Comparison of ENCODE assay signal across 8 mouse cellular contexts in the genomic region with DNA sequence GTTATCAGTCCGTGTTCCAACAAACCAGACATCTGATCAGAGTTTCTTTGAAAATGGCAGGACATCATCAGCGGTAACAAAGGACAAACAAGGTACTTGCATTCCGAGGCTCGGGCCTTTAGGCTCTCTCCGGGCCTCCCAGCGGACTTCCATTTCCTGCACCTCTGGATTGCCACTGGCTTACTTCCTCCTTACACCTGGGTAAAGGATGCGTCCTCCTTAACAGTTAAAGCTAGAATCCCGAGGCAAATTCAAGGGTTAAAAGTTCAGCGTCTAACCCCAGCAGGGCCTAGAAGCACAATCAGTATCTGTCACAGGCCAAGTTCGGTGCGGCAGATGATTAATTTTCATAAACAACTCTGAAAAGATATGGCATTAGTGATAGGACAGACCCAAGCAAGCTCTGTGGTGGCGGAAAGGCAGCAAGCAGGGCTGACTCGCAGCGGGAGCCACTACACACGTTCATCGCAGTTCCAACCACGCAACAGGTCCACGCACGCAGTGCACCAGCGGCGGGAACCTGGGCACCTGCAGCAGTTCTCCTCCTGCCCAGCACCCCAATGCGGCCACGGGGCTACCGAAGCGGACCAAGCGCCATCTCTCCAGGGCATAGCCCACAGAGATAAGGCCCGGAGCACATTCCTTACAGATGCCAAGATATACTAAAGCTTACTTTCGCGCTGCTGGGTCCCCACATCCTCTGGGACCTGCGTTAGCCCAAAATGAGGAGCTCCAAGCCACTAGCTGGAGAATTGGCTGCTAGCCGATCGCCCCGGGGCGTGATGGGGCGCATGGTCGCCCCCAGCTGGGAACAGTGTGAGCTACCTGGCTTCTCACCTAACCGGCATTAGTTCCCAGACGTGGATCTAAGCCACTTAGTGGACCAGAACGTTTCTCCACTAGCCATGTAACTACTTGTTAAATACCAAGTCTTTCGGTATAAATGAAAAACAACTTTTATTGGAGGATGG. TPM values are rescaled to one million over a fixed set of nuclear protein-coding genes. Genes with fewer than 3 reads are reported as not detected.
DNase-seq lines count a peak whose midpoint lies in the region; ATAC-seq and TF ChIP-seq lines count a peak whose summit lies in the region.

No protein-coding gene starts in this region.

- TF ChIP-seq POLR2A in heart, adult 2 months (IDR thresholded peaks at IDR 0.05; ENCODE audit: insufficient read depth, low read depth, low read length), result no peak

- H3K36me3 ChIP-seq in heart, adult 2 months (ENCODE audit: control insufficient read depth, insufficient read depth, low read length), result no peaks in the 10 kb centered on the region
- H3K36me3 ChIP-seq in liver, postnatal 0 days (replicated peaks; ENCODE audit: insufficient read depth, low read length), result no peaks in the 10 kb centered on the region
- H3K36me3 ChIP-seq in neural tube, embryonic 12.5 days, result no peaks in the 10 kb centered on the region

- no peaks in the 10 kb centered on the region for H3K79me2 ChIP-seq in heart, adult 2 months (replicated peaks; ENCODE audit: control insufficient read depth, insufficient read depth, low read length)

- 3% methylated on average over 40 of the region's 40 CpGs for WGBS in heart, adult 2 months
- 2% methylated on average over 40 of the region's 40 CpGs for WGBS in liver, postnatal 0 days (ENCODE audit: insufficient replicate concordance)
- under 1% methylated on average over 40 of the region's 40 CpGs for WGBS in neural tube, embryonic 12.5 days

- peak overlapping the region; percentile 84 for H3K4me2 ChIP-seq in liver, postnatal 0 days (ENCODE audit: low read depth, low read length)
- H3K4me2 ChIP-seq in neural tube, embryonic 12.5 days (replicated peaks), result peak overlapping the region; percentile 98

- H3K9ac ChIP-seq in heart, adult 2 months (ENCODE audit: low read depth, low read length), result peak overlapping the region; percentile 90
- H3K9ac ChIP-seq in liver, postnatal 0 days (replicated peaks), result peak overlapping the region; percentile 62
- peak overlapping the region; percentile 73 for H3K9ac ChIP-seq in neural tube, embryonic 12.5 days

- H3K9me3 ChIP-seq in liver, postnatal 0 days (ENCODE audit: low read length), result no peaks in the 10 kb centered on the region
- H3K9me3 ChIP-seq in neural tube, embryonic 12.5 days, result no peaks in the 10 kb centered on the region

- TF ChIP-seq EP300 in heart, adult 2 months (IDR thresholded peaks at IDR 0.05; ENCODE audit: insufficient read depth, low read depth, low read length), result no peak
- no peak for TF ChIP-seq EP300 in liver, postnatal 0 days (IDR thresholded peaks at IDR 0.05; ENCODE audit: low read depth)

- H3K4me1 ChIP-seq in heart, adult 2 months (ENCODE audit: control insufficient read depth, insufficient read depth, low read length), result no peaks in the 10 kb centered on the region
- peaks cover 12% of the 10 kb centered on the region for H3K4me1 ChIP-seq in liver, postnatal 0 days (ENCODE audit: insufficient read depth)
- peaks cover 9% of the 10 kb centered on the region for H3K4me1 ChIP-seq in neural tube, embryonic 12.5 days

- H3K4me3 ChIP-seq in heart, adult 2 months, result peak overlapping the region; percentile 89
- peak overlapping the region; percentile 60 for H3K4me3 ChIP-seq in liver, postnatal 0 days (ENCODE audit: low read depth, low read length)
- peak overlapping the region; percentile 71 for H3K4me3 ChIP-seq in neural tube, embryonic 12.5 days

- ATAC-seq in liver, postnatal 0 days, result peak; percentile 54
- ATAC-seq in neural tube, embryonic 12.5 days (ENCODE audit: low FRiP score, low read depth), result peak; percentile 42

- TF ChIP-seq CTCF in heart, adult 2 months (IDR thresholded peaks at IDR 0.05), result peak; percentile 50
- peak; percentile 26; the same call in 1 of the 2 replicates for TF ChIP-seq CTCF in liver, postnatal 0 days (IDR thresholded peaks at IDR 0.05; ENCODE audit: low read depth)

- intact Hi-C loops in heart, adult 2 months (cut with DNase I), result loop anchor here (5.0 kb wide), 2 partner anchors 81 to 116 kb away; no protein-coding TSS in a partner anchor

- peak; percentile 58 to 72 for DNase-seq in urinary bladder, adult 18-20 months (ENCODE audit: low spot score in 2 of 2)
- DNase-seq in urinary bladder, postnatal 10 days (ENCODE audit: low spot score), result no peak
- peak; percentile 57 to 64 for DNase-seq in cerebellum, postnatal 14 days
- peak; percentile 71 to 73 for DNase-seq in heart, adult 2 months
- peak; percentile 82 for DNase-seq in kidney, adult 18-20 months
- DNase-seq in liver, postnatal 0 days, result peak; percentile 55
- peak; percentile 67 for DNase-seq in thymus, postnatal 0 days (ENCODE audit: low spot score)

- H3K27me3 ChIP-seq in heart, adult 2 months (ENCODE audit: control insufficient read depth, insufficient read depth, low read length), result no peaks in the 10 kb centered on the region
- peaks cover 11% of the 10 kb centered on the region; the same call in 1 of the 2 replicates for H3K27me3 ChIP-seq in liver, postnatal 0 days (ENCODE audit: insufficient read depth, low read length)
- H3K27me3 ChIP-seq in neural tube, embryonic 12.5 days (replicated peaks), result 0 out of 2 replicates have a peak, but pooled peaks cover 6% of the 10 kb centered on the region

- peak overlapping the region; percentile 69 for H3K27ac ChIP-seq in heart, adult 2 months
- H3K27ac ChIP-seq in liver, postnatal 0 days (ENCODE audit: low read depth), result no peak overlapping the region
- no peak overlapping the region for H3K27ac ChIP-seq in neural tube, embryonic 12.5 days

RNA-seq across cellular contexts. Expression of a gene that starts 1.0 kb away (rescaled TPM):
- 10 to 100 TPM; 13.3 to 13.8 TPM for total RNA-seq in heart, adult 2 months (2021)
- polyA plus RNA-seq in heart, adult 2 months (2012; rRNA removed), result 21.5 and 26.6 TPM in 2 replicates
- 1.2 and 1.5 TPM in 2 replicates for polyA plus RNA-seq in liver, postnatal 0 days (2015; fragmentation: Nextera tagmentation; extraction: Ambion mirVana)
- polyA plus RNA-seq in neural tube, embryonic 12.5 days (2016; fragmentation: Nextera tagmentation; extraction: Ambion mirVana), result 6.8 and 7.0 TPM in 2 replicates
- 23.3 and 25.7 TPM in 2 replicates for polyA plus RNA-seq in thymus, postnatal 0 days (2015; fragmentation: Nextera tagmentation; extraction: Ambion mirVana)
